Mouse (Mus musculus): ENCODE data around the gene Adcy9.

DNA sequence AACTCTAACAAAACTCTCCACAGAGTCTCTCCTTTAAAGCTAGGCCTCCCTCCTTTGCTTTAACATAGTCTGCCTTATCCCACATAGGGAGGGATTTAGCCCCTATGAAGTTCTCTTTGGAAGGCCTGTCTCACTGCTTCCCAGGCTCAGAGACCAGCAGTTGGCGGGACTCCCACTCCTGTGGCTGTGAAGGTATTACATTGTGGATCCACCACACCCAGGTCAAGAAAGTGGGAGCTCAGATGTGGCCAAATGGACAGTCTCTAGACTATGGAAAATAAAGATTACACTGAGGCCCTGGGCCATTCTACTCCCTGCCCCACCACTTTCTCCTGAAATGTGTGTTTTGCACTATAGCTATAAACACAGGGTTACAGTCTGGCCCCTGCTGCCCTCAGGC, 53.0 kb downstream of the Adcy9 start:
- TF ChIP-seq CTCF (IDR thresholded peaks at IDR 0.05; ENCODE audit: low read depth, low read length) (no peak), POLR2A (IDR thresholded peaks at IDR 0.05; ENCODE audit: extremely low read depth, insufficient read depth, low read length) (no peak)
